Mouse (Mus musculus) bone marrow macrophage, adult 2 months (primary cell): ENCODE measurements around the gene Hist2h2ab.
"Not testable (repeated sequence)": the region's sequence is repeated elsewhere in the genome, so short reads cannot be mapped to it uniquely, and the experiment has no call there.

Experiments used
- CTCF ChIP-seq: IDR thresholded peaks from 2 replicates; pipeline ENCODE4 v1.5.1; 2012; ENCODE audit warnings: low read depth, mild to moderate bottlenecking, low read length, moderate library complexity
- POLR2A ChIP-seq: IDR thresholded peaks from 2 replicates; pipeline ENCODE4 v1.6.1; 2012; ENCODE audit warnings: mild to moderate bottlenecking, low read depth, low read length, borderline replicate concordance

- not testable (repeated sequence) for TF ChIP-seq CTCF, POLR2A
Measured at GRCm38 (mm10) chr3:96268776-96269378, 49.2 kb downstream of the Hist2h2ab start.
